Mouse (Mus musculus): ENCODE measurements around the gene Cavin3. TPM values are rescaled to one million over a fixed set of nuclear protein-coding genes. Genes with fewer than 3 reads are reported as not detected.

Gene Cavin3
- polyA plus RNA-seq (2014; fragmentation: Nextera tagmentation; extraction: Ambion mirVana), result 29.6 and 34.3 TPM in 2 replicates

- H3K9me3 ChIP-seq (ENCODE audit: control insufficient read depth, low read length), result no peaks in the 10 kb centered on the region
- peak; percentile 86 for ATAC-seq (ENCODE audit: low FRiP score)
- H3K4me2 ChIP-seq (replicated peaks; ENCODE audit: low read depth, low read length), result peak within 1 kb of the TSS; percentile 76
- peak; percentile 82 for DNase-seq (ENCODE audit: low spot score)
- H3K36me3 ChIP-seq (ENCODE audit: control insufficient read depth, insufficient read depth, low read length), result no peaks in the 10 kb centered on the region
- H3K4me3 ChIP-seq (ENCODE audit: low read depth, low read length), result peak within 1 kb of the TSS; percentile 39
- 4% methylated on average over 58 of the region's 63 CpGs for WGBS
- peak within 1 kb of the TSS; percentile 72 for H3K9ac ChIP-seq (ENCODE audit: low read depth, low read length)
- H3K27ac ChIP-seq (ENCODE audit: low read depth, low read length), result 0 out of 2 replicates have a peak within 1 kb of the TSS, but pooled peaks have one; percentile 36
- H3K27me3 ChIP-seq (ENCODE audit: control insufficient read depth, insufficient read depth, low read length), result no peaks in the 10 kb centered on the region; the same call in 1 of the 2 replicates
- 0 out of 2 replicates have a peak, but pooled peaks cover 8% of the 10 kb centered on the region for H3K4me1 ChIP-seq (replicated peaks; ENCODE audit: control insufficient read depth, insufficient read depth, low read length)
These were observed at the start of gene Cavin3 for GRCm38 (mm10) chr7:105481505-105482411. TSS of gene Cavin3 (minus strand) at chr7:105482300.

GRCm38 (mm10) chr7:105528094-105528493, 46.0 kb upstream of the Cavin3 start:
- no peak overlapping the region for H3K27ac ChIP-seq (ENCODE audit: low read depth, low read length)
- DNase-seq (ENCODE audit: low spot score), result no peak
- WGBS, result 75% methylated on average over 4 of the region's 4 CpGs
- H3K27me3 ChIP-seq (ENCODE audit: control insufficient read depth, insufficient read depth, low read length), result no peaks in the 10 kb centered on the region
- H3K36me3 ChIP-seq (ENCODE audit: control insufficient read depth, insufficient read depth, low read length), result no peaks in the 10 kb centered on the region
- H3K4me3 ChIP-seq (ENCODE audit: low read depth, low read length), result no peak overlapping the region
- H3K4me2 ChIP-seq (replicated peaks; ENCODE audit: low read depth, low read length), result no peak overlapping the region
- no peak overlapping the region for H3K9ac ChIP-seq (ENCODE audit: low read depth, low read length)
- no peaks in the 10 kb centered on the region for H3K9me3 ChIP-seq (ENCODE audit: control insufficient read depth, low read length)
- no peak for ATAC-seq (ENCODE audit: low FRiP score)
- H3K4me1 ChIP-seq (replicated peaks; ENCODE audit: control insufficient read depth, insufficient read depth, low read length), result no peaks in the 10 kb centered on the region

GRCm38 (mm10) chr7:105527306-105527937, 45.3 kb upstream of the Cavin3 start:
- 35% methylated on average over 1 of the region's 1 CpGs for WGBS
- no peak overlapping the region for H3K4me3 ChIP-seq (ENCODE audit: low read depth, low read length)
- H3K9ac ChIP-seq (ENCODE audit: low read depth, low read length), result no peak overlapping the region
- no peaks in the 10 kb centered on the region for H3K36me3 ChIP-seq (ENCODE audit: control insufficient read depth, insufficient read depth, low read length)
- no peak overlapping the region for H3K27ac ChIP-seq (ENCODE audit: low read depth, low read length)
- no peaks in the 10 kb centered on the region for H3K4me1 ChIP-seq (replicated peaks; ENCODE audit: control insufficient read depth, insufficient read depth, low read length)
- ATAC-seq (ENCODE audit: low FRiP score) (peak; percentile 82), DNase-seq (ENCODE audit: low spot score) (peak; percentile 57)
- no peaks in the 10 kb centered on the region for H3K27me3 ChIP-seq (ENCODE audit: control insufficient read depth, insufficient read depth, low read length)
- H3K9me3 ChIP-seq (ENCODE audit: control insufficient read depth, low read length), result no peaks in the 10 kb centered on the region
- H3K4me2 ChIP-seq (replicated peaks; ENCODE audit: low read depth, low read length), result no peak overlapping the region

GRCm38 (mm10) chr7:105524222-105524621, 42.1 kb upstream of the Cavin3 start:
- no peaks in the 10 kb centered on the region for H3K27me3 ChIP-seq (ENCODE audit: control insufficient read depth, insufficient read depth, low read length)
- WGBS, result 84% methylated on average over 2 of the region's 2 CpGs
- no peak for ATAC-seq (ENCODE audit: low FRiP score)

GRCm38 (mm10) chr7:105520201-105520600, 38.1 kb upstream of the Cavin3 start:
- H3K9me3 ChIP-seq (ENCODE audit: control insufficient read depth, low read length), result no peaks in the 10 kb centered on the region
- ATAC-seq (ENCODE audit: low FRiP score) (no peak), DNase-seq (ENCODE audit: low spot score) (no peak)
- H3K9ac ChIP-seq (ENCODE audit: low read depth, low read length), result no peak overlapping the region
- H3K27ac ChIP-seq (ENCODE audit: low read depth, low read length), result no peak overlapping the region
- no peaks in the 10 kb centered on the region for H3K4me1 ChIP-seq (replicated peaks; ENCODE audit: control insufficient read depth, insufficient read depth, low read length)
- no peak overlapping the region for H3K4me3 ChIP-seq (ENCODE audit: low read depth, low read length)
- 52% methylated on average over 6 of the region's 6 CpGs for WGBS
- no peaks in the 10 kb centered on the region for H3K27me3 ChIP-seq (ENCODE audit: control insufficient read depth, insufficient read depth, low read length)
- H3K4me2 ChIP-seq (replicated peaks; ENCODE audit: low read depth, low read length), result no peak overlapping the region
- no peaks in the 10 kb centered on the region for H3K36me3 ChIP-seq (ENCODE audit: control insufficient read depth, insufficient read depth, low read length)

More at GRCm38 (mm10) chr7:105524222-105524621, 42.1 kb upstream of the Cavin3 start:
- Histone ChIP-seq H3K4me2 (replicated peaks; ENCODE audit: low read depth, low read length) (no peak overlapping the region), H3K9me3 (ENCODE audit: control insufficient read depth, low read length) (no peaks in the 10 kb centered on the region), H3K4me1 (replicated peaks; ENCODE audit: control insufficient read depth, insufficient read depth, low read length) (no peaks in the 10 kb centered on the region), H3K4me3 (ENCODE audit: low read depth, low read length) (no peak overlapping the region), H3K36me3 (ENCODE audit: control insufficient read depth, insufficient read depth, low read length) (no peaks in the 10 kb centered on the region), H3K27ac (ENCODE audit: low read depth, low read length) (no peak overlapping the region), H3K9ac (ENCODE audit: low read depth, low read length) (no peak overlapping the region)
- no peak for DNase-seq (ENCODE audit: low spot score)

- WGBS, result 76% methylated on average over 2 of the region's 2 CpGs
- DNase-seq (ENCODE audit: low spot score) (no peak), ATAC-seq (ENCODE audit: low FRiP score) (no peak)
- Histone ChIP-seq H3K36me3 (ENCODE audit: control insufficient read depth, insufficient read depth, low read length) (no peaks in the 10 kb centered on the region), H3K9me3 (ENCODE audit: control insufficient read depth, low read length) (no peaks in the 10 kb centered on the region), H3K27me3 (ENCODE audit: control insufficient read depth, insufficient read depth, low read length) (no peaks in the 10 kb centered on the region), H3K9ac (ENCODE audit: low read depth, low read length) (no peak overlapping the region), H3K4me3 (ENCODE audit: low read depth, low read length) (no peak overlapping the region), H3K4me2 (replicated peaks; ENCODE audit: low read depth, low read length) (no peak overlapping the region), H3K27ac (ENCODE audit: low read depth, low read length) (no peak overlapping the region), H3K4me1 (replicated peaks; ENCODE audit: control insufficient read depth, insufficient read depth, low read length) (no peaks in the 10 kb centered on the region)
These were observed 37.7 kb upstream of the Cavin3 start for GRCm38 (mm10) chr7:105519771-105520170.

- Histone ChIP-seq H3K4me1 (replicated peaks; ENCODE audit: control insufficient read depth, insufficient read depth, low read length) (no peaks in the 10 kb centered on the region), H3K36me3 (ENCODE audit: control insufficient read depth, insufficient read depth, low read length) (no peaks in the 10 kb centered on the region), H3K27me3 (ENCODE audit: control insufficient read depth, insufficient read depth, low read length) (no peaks in the 10 kb centered on the region), H3K27ac (ENCODE audit: low read depth, low read length) (no peak overlapping the region), H3K4me2 (replicated peaks; ENCODE audit: low read depth, low read length) (no peak overlapping the region), H3K9me3 (ENCODE audit: control insufficient read depth, low read length) (no peaks in the 10 kb centered on the region), H3K4me3 (ENCODE audit: low read depth, low read length) (no peak overlapping the region), H3K9ac (ENCODE audit: low read depth, low read length) (no peak overlapping the region)
- 69% methylated on average over 11 of the region's 11 CpGs for WGBS
- ATAC-seq (ENCODE audit: low FRiP score) (no peak), DNase-seq (ENCODE audit: low spot score) (no peak)
These were observed 37.2 kb upstream of the Cavin3 start for GRCm38 (mm10) chr7:105519336-105519735.

GRCm38 (mm10) chr7:105516669-105517360, 34.7 kb upstream of the Cavin3 start:
- ATAC-seq (ENCODE audit: low FRiP score) (no peak), DNase-seq (ENCODE audit: low spot score) (no peak)
- 55% methylated on average over 9 of the region's 9 CpGs for WGBS
- Histone ChIP-seq H3K4me2 (replicated peaks; ENCODE audit: low read depth, low read length) (no peak overlapping the region), H3K36me3 (ENCODE audit: control insufficient read depth, insufficient read depth, low read length) (no peaks in the 10 kb centered on the region), H3K9me3 (ENCODE audit: control insufficient read depth, low read length) (no peaks in the 10 kb centered on the region), H3K9ac (ENCODE audit: low read depth, low read length) (no peak overlapping the region), H3K4me3 (ENCODE audit: low read depth, low read length) (no peak overlapping the region), H3K4me1 (replicated peaks; ENCODE audit: control insufficient read depth, insufficient read depth, low read length) (no peaks in the 10 kb centered on the region), H3K27me3 (ENCODE audit: control insufficient read depth, insufficient read depth, low read length) (no peaks in the 10 kb centered on the region), H3K27ac (ENCODE audit: low read depth, low read length) (no peak overlapping the region)

All from hindbrain, embryonic 11.5 days (tissue).